Mouse (Mus musculus): Measurements from ENCODE around the gene Serhl.

Serhl gene

DNA sequence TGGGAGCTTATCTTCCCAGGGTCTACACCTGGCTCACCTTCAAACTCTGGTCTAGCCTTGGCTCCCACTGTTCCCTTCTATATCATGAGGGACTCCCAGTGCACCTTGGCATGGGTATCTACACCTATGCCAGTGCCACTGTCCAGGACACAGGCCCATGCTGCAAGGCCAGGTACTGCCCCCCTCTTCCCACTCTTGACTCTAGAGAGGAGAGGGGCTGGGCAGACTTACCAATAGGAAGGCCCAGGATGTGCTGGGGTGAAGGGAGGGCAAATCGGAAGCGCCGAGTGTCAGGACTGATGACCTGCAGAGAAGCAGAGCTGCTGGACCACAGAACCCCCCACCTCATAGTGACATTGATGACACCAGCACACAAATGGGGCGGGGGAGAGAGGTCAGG, 72.7 kb downstream of the Serhl start:
- no peak for DNase-seq (ENCODE audit: low spot score in 2 of 2)

DNA sequence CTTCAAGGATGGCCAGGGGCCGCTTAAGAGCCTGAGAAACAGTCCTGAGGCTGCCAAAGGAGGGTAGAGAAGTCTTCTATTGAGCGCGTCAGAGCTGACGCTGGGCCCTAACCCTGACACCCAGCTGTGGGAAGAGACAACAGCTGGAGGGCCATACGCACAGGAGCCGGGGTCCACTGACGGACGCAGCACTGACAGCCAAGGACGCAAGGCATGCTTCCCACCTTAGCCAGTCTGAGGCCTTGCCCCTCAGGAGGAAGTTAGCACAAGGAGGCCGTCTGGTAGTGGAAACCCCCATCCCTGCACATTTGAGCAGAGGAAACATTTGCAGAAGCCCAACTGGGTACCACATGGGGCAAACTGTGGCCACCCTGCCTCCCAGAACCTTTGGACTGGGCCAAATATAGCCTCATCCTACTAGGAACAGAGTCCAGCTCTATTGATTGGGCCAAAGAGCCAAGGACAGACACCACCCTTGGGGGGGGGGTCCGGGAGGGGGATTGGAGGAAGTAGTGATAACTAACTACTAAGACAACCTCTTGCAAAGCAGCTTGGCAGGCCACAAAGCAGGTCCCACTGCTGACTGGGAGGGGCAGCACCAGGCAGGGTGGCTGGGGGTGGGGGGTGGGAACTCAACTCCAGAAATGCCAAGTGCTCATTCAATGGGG, 73.6 kb downstream of the Serhl start:
- no peak for DNase-seq (ENCODE audit: low spot score in 2 of 2)

DNA sequence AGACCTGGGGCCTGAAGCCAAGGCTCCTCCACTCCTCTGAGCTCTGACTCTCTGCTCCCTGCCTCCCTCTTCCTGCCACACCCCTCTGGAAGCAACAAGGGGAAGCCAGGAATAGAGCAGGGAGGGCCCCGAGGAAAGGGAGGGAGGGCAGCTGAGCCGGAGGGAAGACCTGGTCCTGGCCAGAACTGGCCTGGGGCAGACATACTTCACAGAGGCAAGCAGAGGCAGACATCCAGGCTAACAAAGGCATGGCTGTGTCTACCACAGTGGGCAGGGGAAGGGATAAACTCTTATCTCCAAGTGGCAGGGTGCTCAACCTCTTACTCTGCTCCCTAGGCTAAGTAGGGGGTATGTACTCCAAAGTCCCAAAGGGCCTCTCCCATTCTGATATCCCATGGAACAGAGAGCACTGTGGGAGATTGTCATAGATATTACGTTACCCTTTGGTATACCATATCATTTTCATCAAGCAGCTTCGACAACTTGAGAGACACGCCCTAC, 75.7 kb downstream of the Serhl start:
- no peak for DNase-seq (ENCODE audit: low spot score in 2 of 2)

DNA sequence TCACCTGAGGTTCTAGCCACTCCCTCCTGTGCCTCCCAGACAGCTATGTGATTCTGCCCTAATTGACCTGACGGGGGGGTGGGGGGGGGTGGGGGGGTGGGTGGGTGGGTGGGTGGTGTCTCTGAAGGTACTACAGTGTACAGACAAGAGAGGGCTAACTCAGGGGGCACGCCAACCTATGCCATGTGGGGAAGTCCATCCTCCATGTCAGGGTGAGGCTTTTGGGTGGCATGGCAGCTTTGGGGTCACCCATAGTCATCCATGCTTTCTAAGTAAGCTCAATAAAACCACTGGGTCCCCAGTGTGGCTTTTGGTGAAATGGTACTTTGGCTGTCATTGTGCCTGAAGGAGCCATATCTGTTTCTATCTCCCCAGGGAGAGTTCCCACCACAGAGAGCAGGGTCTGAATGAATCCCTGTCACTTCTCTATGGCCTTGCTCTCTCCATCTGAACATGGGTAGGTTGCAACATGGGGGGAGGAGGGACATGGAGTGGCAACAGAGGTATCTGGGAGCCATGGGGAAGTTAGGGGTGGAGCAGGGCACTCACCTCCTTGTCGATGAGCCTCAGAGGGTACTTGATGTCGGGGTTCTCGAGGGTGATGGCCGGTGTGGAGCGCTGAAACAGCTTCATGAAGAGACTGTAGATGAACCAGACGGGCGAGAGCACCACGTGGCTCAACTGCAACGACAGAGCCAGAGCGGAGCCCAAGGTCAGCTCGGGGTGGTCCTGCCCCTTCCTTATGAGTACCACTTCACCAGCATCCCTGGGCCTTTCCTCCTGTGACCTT, 76.4 kb downstream of the Serhl start:
- no peak for DNase-seq (ENCODE audit: low spot score in 2 of 2)
